Mouse (Mus musculus) CD4-positive, CD25-positive, alpha-beta regulatory T cell, adult 9 weeks (primary cell): ENCODE data around the gene Tnfaip8l2. TPM values are rescaled to one million over a fixed set of nuclear protein-coding genes. Genes with fewer than 3 reads are reported as not detected.

Experiments
- polyA plus RNA-seq: library from polyadenylated mRNA; unstranded; fragments of 100-300 nt; shearing (Covaris generic); gene quantifications from one replicate; pipeline ENCODE4 v1.2.1, GENCODE M21; 2017

The Tnfaip8l2 gene
- polyA plus RNA-seq = 310 TPM

GRCm38 (mm10) chr3:95141952-95142616 is at the start of gene Tnfaip8l2:
TSS of gene Tnfaip8l2 (minus strand) at chr3:95142360.

GRCm38 (mm10) chr3:95159987-95160963 is 18.1 kb upstream of the Tnfaip8l2 start, which contains the start of gene Sema6c:
TSS of gene Sema6c (plus strand) at chr3:95160457.

GRCm38 (mm10) chr3:95133680-95134101 is 8.5 kb downstream of the Tnfaip8l2 start, which contains the start of the genes Scnm1 and Lysmd1:
TSS of gene Scnm1 (minus strand) at chr3:95134011.
TSS of gene Lysmd1 (plus strand) at chr3:95134088.

GRCm38 (mm10) chr3:95124246-95124645 is 17.9 kb downstream of the Tnfaip8l2 start, which contains the start of gene Tmod4:
TSS of gene Tmod4 (plus strand) at chr3:95124476.

GRCm38 (mm10) chr3:95110911-95111726 is 31.0 kb downstream of the Tnfaip8l2 start, which contains the start of gene Vps72:
TSS of gene Vps72 (plus strand) at chr3:95111022.

GRCm38 (mm10) chr3:95106338-95107117 is 35.6 kb downstream of the Tnfaip8l2 start, which contains the start of gene Pip5k1a:
TSS of gene Pip5k1a (minus strand) at chr3:95106930.

Other genes starting within 250 kb of the Tnfaip8l2 start
- 4.8 TPM for gene Selenbp1, start 209.3 kb downstream of the Tnfaip8l2 start, polyA plus RNA-seq
- 13.5 TPM for gene Rfx5, start 188.3 kb downstream of the Tnfaip8l2 start, polyA plus RNA-seq
- 10.3 TPM for gene Pi4kb, start 167.6 kb downstream of the Tnfaip8l2 start, polyA plus RNA-seq
- gene Zfp687, start 126.9 kb downstream of the Tnfaip8l2 start, polyA plus RNA-seq = 82.6 TPM
- gene Psmd4, start 99.7 kb downstream of the Tnfaip8l2 start, polyA plus RNA-seq = 335 TPM
- 36.5 TPM for gene Pip5k1a, start 35.4 kb downstream of the Tnfaip8l2 start, polyA plus RNA-seq
- gene Vps72, start 31.3 kb downstream of the Tnfaip8l2 start, polyA plus RNA-seq = 115 TPM
- gene Tmod4, start 17.9 kb downstream of the Tnfaip8l2 start, polyA plus RNA-seq = 3.1 TPM
- gene Scnm1, start 8.3 kb downstream of the Tnfaip8l2 start, polyA plus RNA-seq = 121 TPM
- 38.7 TPM for gene Lysmd1, start 8.3 kb downstream of the Tnfaip8l2 start, polyA plus RNA-seq
- 0.24 TPM for gene Sema6c, start 18.1 kb upstream of the Tnfaip8l2 start, polyA plus RNA-seq
- gene Gabpb2, start 75.6 kb upstream of the Tnfaip8l2 start, polyA plus RNA-seq = 38.0 TPM
- 512 TPM for gene Cdc42se1, start 86.4 kb upstream of the Tnfaip8l2 start, polyA plus RNA-seq
- 9.7 TPM for gene Mllt11, start 89.8 kb upstream of the Tnfaip8l2 start, polyA plus RNA-seq
- gene Gm128, start 99.2 kb upstream of the Tnfaip8l2 start, polyA plus RNA-seq = 1.6 TPM
- not detected for gene Bnipl, start 108.8 kb upstream of the Tnfaip8l2 start, polyA plus RNA-seq
- 28.5 TPM for gene Mindy1, start 139.0 kb upstream of the Tnfaip8l2 start, polyA plus RNA-seq
- 8.7 TPM for gene Prune1, start 139.7 kb upstream of the Tnfaip8l2 start, polyA plus RNA-seq
- 0.60 TPM for gene Anxa9, start 164.8 kb upstream of the Tnfaip8l2 start, polyA plus RNA-seq
- 305 TPM for gene Cers2, start 172.4 kb upstream of the Tnfaip8l2 start, polyA plus RNA-seq
- gene Setdb1, start 214.8 kb upstream of the Tnfaip8l2 start, polyA plus RNA-seq = 49.6 TPM